Mouse (Mus musculus) cerebellum, adult 8-10 months (tissue): ENCODE results near the gene Gabrb3.

ENCODE experiments used
- DNase-seq: peaks from one replicate; pipeline ENCODE4 v3.0.0; 2022

The Gabrb3 gene

DNA sequence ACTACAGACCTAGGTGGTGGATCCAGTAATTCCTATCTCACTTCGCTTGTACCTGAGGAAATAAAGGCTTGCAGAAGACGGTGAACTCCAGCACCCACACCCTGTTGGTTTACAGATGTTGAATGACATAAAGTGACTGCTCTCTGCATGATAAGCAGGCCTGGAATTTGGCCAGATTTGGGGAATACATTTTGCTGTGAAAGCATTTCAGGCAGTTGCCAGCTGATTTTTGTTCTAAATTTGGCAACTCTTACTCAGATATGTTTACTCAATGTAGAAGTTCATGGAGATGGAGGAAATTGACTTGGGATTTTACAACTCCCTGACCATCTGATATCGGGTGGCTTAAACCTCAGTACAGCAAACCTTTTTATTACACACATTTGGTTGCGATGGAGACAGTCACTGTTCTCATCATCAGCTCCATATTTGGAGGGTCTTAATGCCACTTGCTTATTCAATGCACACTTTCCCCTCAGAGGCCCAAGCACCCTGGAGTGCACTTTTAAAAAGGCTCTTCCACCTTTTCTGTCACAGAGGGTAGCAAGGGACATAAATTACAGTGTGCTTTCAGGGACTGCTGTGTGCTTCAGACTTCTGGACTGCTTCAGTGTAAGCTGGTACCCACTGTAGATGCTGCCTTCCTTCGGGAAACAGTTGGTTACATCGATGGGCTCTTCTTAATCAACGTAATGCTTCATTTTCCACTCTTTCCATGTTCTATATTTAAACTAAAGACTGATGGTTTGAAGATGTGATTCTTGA lies 287.7 kb downstream of the Gabrb3 start:
- DNase-seq, result no peak

DNA sequence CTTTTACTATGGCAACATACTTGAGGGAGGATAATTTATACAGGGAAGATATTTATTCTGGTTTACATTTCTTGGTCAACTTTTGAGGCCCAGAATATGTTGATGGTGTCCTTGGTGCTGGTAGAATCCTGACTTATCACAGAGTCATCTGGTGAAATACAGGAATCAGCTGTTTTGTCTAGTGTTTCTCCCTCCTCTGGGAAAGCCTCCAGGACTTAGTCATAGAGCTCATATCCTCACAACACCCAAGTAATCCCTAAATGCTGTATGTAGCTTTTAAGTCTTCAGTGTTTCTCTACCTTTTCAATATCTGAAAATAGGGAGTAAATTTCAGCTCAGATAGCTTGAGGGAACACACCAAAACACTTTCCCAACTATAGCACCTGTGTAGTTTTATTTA lies 292.2 kb downstream of the Gabrb3 start:
- no peak for DNase-seq

DNA sequence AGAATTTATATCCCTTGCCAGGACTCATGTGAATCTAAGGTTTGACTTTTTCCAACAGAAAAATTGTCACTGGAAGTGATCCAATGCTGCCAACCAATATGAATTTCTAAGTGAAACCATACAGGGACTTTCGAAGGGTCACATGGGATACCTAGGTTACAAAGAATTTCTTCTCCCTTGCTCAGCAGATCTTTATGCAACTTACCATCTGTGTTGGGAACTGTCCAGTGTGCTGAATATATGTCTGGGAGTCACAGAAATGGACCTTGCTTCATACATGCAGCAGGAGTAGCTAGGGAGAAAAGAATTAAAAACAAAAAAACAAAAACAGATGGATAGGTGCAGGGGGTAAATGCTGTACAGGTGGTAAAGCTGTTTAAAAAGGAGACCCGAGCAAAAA lies 327.3 kb downstream of the Gabrb3 start:
- peak; percentile 14 for DNase-seq

DNA sequence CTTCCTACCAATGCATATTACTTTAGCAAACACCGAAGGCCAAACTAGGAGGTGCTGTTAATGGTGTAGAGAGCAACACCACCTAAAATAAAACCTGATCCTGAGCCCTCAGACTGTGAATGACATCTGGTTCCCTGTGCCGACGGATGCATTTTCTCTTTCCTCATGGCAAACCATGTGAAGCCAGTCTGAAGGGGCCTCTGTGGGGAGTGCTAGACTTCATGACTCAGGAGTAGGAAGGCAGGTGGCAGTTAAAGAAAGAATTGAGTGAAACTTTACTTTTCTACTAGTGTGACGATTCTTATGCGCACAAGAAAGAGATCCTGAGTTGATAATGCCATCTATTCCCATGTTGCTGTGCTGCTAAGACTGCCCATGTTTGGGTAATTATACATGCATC lies 341.0 kb downstream of the Gabrb3 start:
- no peak for DNase-seq

DNA sequence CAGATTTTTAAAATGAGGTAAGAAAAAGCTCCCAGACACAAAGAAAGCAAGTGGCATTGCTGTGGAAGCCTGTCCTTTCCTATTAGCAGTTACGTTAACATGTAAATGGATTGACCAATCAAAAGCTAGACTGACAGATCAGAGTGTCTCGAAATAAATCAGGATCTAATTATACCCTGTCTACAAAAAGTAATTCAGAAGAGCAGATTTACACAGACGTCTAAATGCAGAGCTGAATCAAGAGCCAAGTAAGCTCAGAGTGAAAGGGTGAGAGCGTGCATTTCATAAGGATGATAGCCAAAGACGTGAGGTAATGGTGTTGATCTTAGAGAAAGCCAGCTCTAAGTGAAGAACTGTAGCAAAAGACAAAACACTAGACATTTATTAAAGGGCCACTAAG lies 359.3 kb downstream of the Gabrb3 start:
- DNase-seq, result no peak

DNA sequence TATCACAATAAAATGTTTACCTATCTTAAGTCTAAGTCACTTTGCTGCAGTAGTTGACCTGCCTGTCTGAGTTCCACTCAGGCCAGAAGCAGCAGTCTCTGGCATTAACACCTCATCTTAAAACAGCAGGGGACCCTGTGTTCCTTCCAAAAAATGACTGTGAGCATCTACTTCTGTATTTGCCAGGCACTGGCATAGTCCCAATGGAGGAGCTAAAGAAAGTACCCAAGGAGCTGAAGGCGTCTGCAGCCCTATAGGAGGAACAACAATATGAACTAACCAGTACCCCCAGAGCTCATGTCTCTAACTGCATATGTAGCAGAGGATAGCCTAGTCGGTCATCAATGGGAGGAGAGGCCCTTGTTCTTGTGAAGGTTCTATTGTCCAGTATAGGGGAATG lies 366.6 kb downstream of the Gabrb3 start:
- DNase-seq, result peak; percentile 20

DNA sequence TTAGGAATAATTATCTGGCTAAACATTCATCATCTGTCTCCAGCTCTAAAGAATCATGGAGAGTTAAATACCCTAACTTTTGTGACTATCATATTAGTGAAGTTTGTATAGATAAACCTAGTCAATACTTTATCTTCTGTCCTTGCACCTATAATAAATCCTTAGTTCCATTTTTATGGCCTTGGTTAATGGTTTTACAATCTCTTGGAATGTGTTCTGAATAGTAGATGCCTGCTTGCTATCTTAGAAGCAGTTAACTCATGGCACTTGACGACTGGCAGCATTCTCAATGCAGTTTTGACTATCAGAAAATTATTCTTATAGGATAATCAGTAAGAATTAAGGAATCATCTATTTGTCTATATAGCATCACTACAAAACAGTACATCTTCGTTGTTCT lies 368.0 kb downstream of the Gabrb3 start:
- DNase-seq, result no peak

DNA sequence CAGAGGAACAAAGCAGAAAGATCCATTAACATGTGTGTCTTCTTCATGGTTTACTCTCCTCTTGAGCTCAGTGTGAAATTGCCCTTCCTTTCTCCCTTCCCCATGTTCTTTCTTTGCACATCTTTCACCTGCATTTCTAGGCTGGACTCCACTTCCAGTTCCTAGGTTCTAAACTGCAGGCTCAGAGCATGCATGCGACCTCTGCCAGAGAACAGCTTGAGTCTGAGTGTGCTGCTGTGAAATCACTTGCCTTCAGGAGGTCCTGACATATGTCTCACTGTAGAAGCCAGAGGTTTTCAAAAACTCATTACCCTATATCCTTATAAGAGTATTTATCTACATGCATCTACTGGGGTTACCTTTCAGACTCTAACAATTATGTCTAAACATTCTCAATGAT lies 383.8 kb downstream of the Gabrb3 start:
- DNase-seq, result no peak

DNA sequence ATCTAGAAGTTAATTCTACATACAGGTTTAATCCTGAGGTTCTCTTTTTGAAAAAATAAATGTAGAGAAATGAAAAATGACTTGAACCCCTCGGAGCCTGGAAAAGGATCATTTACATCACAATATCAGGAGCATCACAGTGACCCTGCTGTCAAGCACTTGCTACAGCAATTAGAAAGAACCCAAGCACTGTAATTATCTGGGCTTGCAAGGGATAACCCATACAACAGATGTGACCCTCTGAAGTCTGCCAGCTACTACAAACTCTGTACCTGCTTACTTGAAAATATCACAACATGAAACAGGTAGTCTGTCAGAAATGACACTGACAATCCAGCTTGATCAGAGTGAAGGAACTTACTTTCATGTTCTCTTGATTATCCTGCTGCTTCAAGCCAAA lies 394.2 kb downstream of the Gabrb3 start:
- no peak for DNase-seq

DNA sequence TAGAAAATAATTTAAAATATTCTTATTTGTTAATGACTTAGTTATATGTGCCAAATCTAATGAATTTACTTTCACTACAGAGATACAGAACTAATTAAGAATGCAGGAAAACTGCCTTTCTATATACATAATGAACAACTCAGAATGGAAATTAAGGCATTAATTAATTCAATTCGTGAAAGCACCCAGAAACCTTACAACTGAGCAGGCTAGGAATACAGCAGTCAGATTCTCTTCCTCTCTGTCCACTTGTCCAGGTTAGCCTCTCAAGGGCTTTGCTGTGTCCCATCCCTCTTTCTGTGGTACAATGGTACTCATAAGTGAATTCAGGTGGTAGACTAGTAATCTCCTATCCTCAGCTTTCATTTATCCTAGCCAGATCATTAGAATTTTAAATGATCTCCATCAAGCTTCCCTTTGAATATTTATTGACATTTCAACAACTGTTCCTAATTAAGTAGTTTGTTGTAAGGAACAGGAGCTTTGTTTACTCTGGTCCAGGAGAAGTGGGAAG lies 422.9 kb downstream of the Gabrb3 start:
- no peak for DNase-seq

DNA sequence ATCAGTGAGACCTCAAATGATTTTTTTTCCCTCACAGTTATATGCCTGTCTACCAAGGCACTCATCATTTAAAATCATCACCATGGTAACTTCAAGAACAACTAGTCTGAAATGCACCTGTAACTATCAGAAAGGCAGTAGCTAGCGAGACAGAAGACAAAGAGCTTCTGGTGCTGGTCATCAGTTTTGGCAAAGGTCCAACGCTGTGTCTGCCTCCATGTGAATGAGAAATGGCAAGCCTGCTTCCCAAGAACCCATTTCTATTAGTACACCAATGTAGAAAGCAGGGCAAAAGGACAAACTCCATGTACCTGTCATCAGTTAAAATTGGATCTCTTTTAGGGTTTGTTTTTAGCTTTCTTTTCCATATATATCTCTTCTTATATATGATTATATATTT lies 448.5 kb downstream of the Gabrb3 start:
- DNase-seq, result no peak
